Mouse (Mus musculus) limb, embryonic 15.5 days (tissue): Measurements from ENCODE around the gene Tmem207. TPM values are rescaled to one million over a fixed set of nuclear protein-coding genes. Genes with fewer than 3 reads are reported as not detected.

Source experiments
- polyA plus RNA-seq: library from polyadenylated mRNA; unstranded; fragments of >200 nt; fragmentation: Nextera tagmentation; extraction: Ambion mirVana; gene quantifications from 2 replicates; pipeline ENCODE4 v1.2.1, GENCODE M21; 2015

Gene Tmem207
- polyA plus RNA-seq, 1 experiment from 2014 or later = not detected

Other genes with a start within 250 kb of the Tmem207 start
- 63.8 and 63.9 TPM in 2 replicates for gene Cldn1, start 154.9 kb downstream of the Tmem207 start, polyA plus RNA-seq
- not detected in 2 replicates for gene Cldn16, start 63.6 kb downstream of the Tmem207 start, polyA plus RNA-seq
- gene Il1rap, start 54.9 kb upstream of the Tmem207 start, polyA plus RNA-seq = 9.9 and 10.1 TPM in 2 replicates